Mouse (Mus musculus): ENCODE measurements around the gene Sec13.

DNA sequence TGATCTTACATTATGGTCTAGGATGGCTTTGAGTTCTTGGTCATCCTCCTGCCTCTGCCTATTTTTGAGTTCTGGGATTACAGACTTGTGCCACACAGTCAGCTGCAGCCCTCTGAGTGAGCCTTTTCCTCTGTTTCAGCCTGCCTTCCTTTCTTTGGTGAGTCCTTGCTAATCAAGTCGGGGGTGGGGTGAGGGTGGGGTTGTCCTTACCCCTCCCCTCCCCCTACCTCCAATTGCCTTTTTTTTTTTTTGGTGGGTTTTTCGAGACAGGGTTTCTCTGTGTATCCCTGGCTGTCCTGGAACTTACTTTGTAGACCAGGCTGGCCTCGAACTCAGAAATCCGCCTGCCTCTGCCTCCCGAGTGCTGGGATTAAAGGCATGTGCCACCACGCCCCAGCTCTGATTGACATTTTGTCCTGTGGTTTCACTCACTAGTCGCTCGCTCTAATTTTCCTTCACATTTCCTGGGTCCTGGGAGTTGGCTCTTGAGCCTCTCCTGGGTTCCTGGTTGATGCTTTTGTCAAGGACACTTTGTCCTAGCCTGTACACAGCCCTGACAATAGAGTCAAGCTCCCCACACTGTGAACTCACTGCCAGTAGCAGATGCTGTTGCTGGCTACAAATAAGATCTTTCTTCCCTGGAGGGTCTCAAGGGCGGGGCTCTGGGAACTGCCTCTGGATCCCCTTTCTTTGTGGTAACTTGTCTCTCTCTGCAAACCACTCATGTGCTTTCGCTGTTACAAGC, 57.3 kb downstream of the Sec13 start:
- TF ChIP-seq CTCF (IDR thresholded peaks at IDR 0.05; ENCODE audit: control insufficient read depth, insufficient read depth, insufficient replicate concordance, low read depth, low read length) (no peak), POLR2A (IDR thresholded peaks at IDR 0.05; ENCODE audit: control insufficient read depth, low read depth, low read length) (no peak)
